Mouse (Mus musculus): ENCODE measurements around the gene Tctex1d2. TPM values are rescaled to one million over a fixed set of nuclear protein-coding genes. Genes with fewer than 3 reads are reported as not detected.
A peak's percentile ranks its signal among the peaks of the same experiment; 100 is the strongest.

Gene Tctex1d2
- polyA plus RNA-seq, 2 experiments: 3.1 to 6.4 TPM

DNA sequence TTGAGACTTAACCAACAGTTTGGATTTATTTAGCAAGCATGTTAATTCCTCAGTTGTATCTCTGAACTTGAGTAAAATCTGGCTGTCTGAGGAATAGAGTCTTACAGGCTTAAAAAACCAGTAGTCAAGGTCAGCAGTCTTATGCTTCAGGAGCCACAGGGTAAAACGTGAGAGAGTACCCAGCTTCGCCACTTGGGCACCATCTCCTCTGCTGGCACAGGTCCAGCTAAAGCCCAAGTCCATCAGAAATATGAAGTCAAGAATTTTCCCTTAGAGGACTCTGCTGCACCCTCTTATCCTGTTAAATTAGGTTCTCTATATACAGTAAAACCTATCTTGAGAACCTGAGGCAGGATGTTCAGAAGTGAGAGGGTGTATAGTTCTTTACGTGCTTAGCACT lies 32.7 kb upstream of the Tctex1d2 start:
- ATAC-seq (ENCODE audit: insufficient read depth) (no peak), DNase-seq (ENCODE audit: low read depth in 3 of 3, low spot score in 3 of 3) (no peak)
- TF ChIP-seq CTCF (IDR thresholded peaks at IDR 0.05; ENCODE audit: low read depth) (no peak), EP300 (IDR thresholded peaks at IDR 0.05; ENCODE audit: low read depth) (no peak)
- Histone ChIP-seq H3K9ac (replicated peaks) (no peak overlapping the region), H3K9me3 (ENCODE audit: control insufficient read depth, low read length) (no peaks in the 10 kb centered on the region), H3K36me3 (replicated peaks; ENCODE audit: control insufficient read depth, insufficient read depth, low read depth) (peaks cover 26% of the 10 kb centered on the region), H3K27me3 (ENCODE audit: control insufficient read depth, insufficient read depth, low read length) (no peaks in the 10 kb centered on the region), H3K27ac (no peak overlapping the region), H3K4me3 (ENCODE audit: insufficient read depth in 1 of 2, low read depth in 2 of 2, low read length in 2 of 2) (no peak overlapping the region), H3K4me2 (ENCODE audit: low read depth) (no peak overlapping the region), H3K4me1 (replicated peaks; ENCODE audit: control insufficient read depth in 2 of 2, insufficient read depth in 2 of 2, low read length in 1 of 2) (peaks cover 2 to 5% of the 10 kb centered on the region in 2 experiments; a peak in 3 of 4 replicates)
- 77% methylated on average over 3 of the region's 3 CpGs for WGBS (ENCODE audit: insufficient replicate concordance)

DNA sequence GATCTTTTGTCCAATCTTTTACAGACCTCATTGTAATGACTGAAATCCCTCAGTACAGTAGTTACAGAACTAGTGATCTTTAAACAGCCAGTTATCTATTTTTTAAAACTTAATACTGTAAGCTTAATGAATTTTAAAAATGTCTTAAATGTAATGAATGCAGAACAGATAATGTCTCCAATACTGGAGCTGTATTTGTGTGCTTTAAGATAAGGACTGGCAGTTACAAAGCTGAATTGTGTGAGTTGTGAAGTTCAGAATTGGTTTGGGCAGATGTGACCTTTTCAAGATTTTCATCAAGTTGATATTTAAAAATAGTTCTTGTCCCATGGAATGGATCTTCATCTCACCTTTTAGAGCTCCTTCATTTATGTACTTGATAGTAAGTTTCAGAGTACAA lies 30.5 kb upstream of the Tctex1d2 start:
- H3K4me1 ChIP-seq (replicated peaks; ENCODE audit: control insufficient read depth in 2 of 2, insufficient read depth in 2 of 2, low read length in 1 of 2): peaks cover 2 to 5% of the 10 kb centered on the region in 2 experiments; a peak in 3 of 4 replicates
- H3K36me3 ChIP-seq (replicated peaks; ENCODE audit: control insufficient read depth, insufficient read depth, low read depth): peaks cover 15% of the 10 kb centered on the region
- no peak overlapping the region for H3K4me2 ChIP-seq (ENCODE audit: low read depth)
- no peak for ATAC-seq (ENCODE audit: insufficient read depth)
- H3K9me3 ChIP-seq (ENCODE audit: control insufficient read depth, low read length): no peaks in the 10 kb centered on the region
- TF ChIP-seq CTCF (IDR thresholded peaks at IDR 0.05; ENCODE audit: low read depth) (no peak), EP300 (IDR thresholded peaks at IDR 0.05; ENCODE audit: low read depth) (peak; percentile 68)
- no peaks in the 10 kb centered on the region for H3K27me3 ChIP-seq (ENCODE audit: control insufficient read depth, insufficient read depth, low read length)
- no peak overlapping the region for H3K4me3 ChIP-seq (ENCODE audit: insufficient read depth in 1 of 2, low read depth in 2 of 2, low read length in 2 of 2)
- H3K27ac ChIP-seq: no peak overlapping the region
- DNase-seq (ENCODE audit: low read depth in 3 of 3, low spot score in 3 of 3): no peak
- H3K9ac ChIP-seq (replicated peaks): no peak overlapping the region

DNA sequence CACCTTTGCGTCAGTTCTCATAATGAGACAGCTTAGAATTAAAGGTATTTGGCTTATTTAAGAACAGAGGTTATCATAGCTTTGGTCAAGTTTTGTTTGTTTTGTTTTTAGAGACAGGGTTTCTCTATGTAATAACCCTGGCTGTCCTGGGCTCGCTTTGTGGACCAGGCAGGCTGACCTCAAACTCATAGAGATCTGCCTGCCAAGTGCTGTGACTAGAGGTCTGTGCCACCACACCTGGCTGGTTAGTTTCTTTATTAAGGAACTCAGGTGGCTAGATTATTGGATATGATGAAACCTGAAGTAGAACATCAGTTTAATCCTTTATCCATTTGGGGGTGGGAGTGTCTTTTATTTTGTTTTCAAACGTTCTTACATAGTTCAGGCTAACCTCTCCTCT lies 29.7 kb upstream of the Tctex1d2 start:
- no peak overlapping the region for H3K27ac ChIP-seq
- H3K36me3 ChIP-seq (replicated peaks; ENCODE audit: control insufficient read depth, insufficient read depth, low read depth): peaks cover 11% of the 10 kb centered on the region
- H3K9me3 ChIP-seq (ENCODE audit: control insufficient read depth, low read length): no peaks in the 10 kb centered on the region
- H3K4me3 ChIP-seq (ENCODE audit: insufficient read depth in 1 of 2, low read depth in 2 of 2, low read length in 2 of 2): no peak overlapping the region
- no peaks in the 10 kb centered on the region for H3K27me3 ChIP-seq (ENCODE audit: control insufficient read depth, insufficient read depth, low read length)
- no peak for TF ChIP-seq CTCF (IDR thresholded peaks at IDR 0.05; ENCODE audit: low read depth)
- TF ChIP-seq EP300 (IDR thresholded peaks at IDR 0.05; ENCODE audit: low read depth): no peak
- no peak overlapping the region for H3K9ac ChIP-seq (replicated peaks)
- H3K4me1 ChIP-seq (replicated peaks; ENCODE audit: control insufficient read depth in 2 of 2, insufficient read depth in 2 of 2, low read length in 1 of 2): peaks cover 2 to 5% of the 10 kb centered on the region in 2 experiments; a peak in 3 of 4 replicates
- no peak for ATAC-seq (ENCODE audit: insufficient read depth)
- H3K4me2 ChIP-seq (ENCODE audit: low read depth): no peak overlapping the region
- no peak for DNase-seq (ENCODE audit: low read depth in 3 of 3, low spot score in 3 of 3)
- WGBS (ENCODE audit: insufficient replicate concordance): 54% methylated on average over 3 of the region's 3 CpGs

DNA sequence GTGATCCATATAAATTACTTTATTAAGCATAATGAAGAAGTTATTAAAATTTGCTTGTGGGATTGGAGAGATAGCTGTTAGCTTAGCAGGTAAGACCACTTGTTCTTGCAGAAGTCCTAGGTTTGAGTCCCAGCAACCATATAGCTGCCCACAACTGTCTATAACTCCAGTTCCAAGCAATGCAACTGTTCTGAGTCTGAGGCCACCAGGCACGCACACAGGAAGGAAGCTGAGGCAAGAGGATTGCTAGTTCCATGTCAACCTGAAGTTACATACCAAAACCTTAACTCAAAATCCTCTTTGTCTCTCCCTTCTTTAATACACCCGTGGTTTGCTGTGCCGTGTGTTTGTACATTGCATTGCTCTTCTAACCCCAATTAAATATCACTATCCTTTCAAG lies 28.6 kb upstream of the Tctex1d2 start:
- H3K9me3 ChIP-seq (ENCODE audit: control insufficient read depth, low read length): no peaks in the 10 kb centered on the region
- WGBS (ENCODE audit: insufficient replicate concordance): 75% methylated on average over 3 of the region's 3 CpGs
- DNase-seq (ENCODE audit: low read depth in 3 of 3, low spot score in 3 of 3) (no peak), ATAC-seq (ENCODE audit: insufficient read depth) (no peak)
- H3K4me1 ChIP-seq (replicated peaks; ENCODE audit: control insufficient read depth in 2 of 2, insufficient read depth in 2 of 2, low read length in 1 of 2): peaks cover 0 to 5% of the 10 kb centered on the region in 2 experiments; a peak in 2 of 4 replicates
- no peaks in the 10 kb centered on the region for H3K27me3 ChIP-seq (ENCODE audit: control insufficient read depth, insufficient read depth, low read length)
- no peak overlapping the region for H3K4me3 ChIP-seq (ENCODE audit: insufficient read depth in 1 of 2, low read depth in 2 of 2, low read length in 2 of 2)
- no peak overlapping the region for H3K4me2 ChIP-seq (ENCODE audit: low read depth)
- H3K9ac ChIP-seq (replicated peaks): no peak overlapping the region
- H3K27ac ChIP-seq: no peak overlapping the region
- TF ChIP-seq EP300 (IDR thresholded peaks at IDR 0.05; ENCODE audit: low read depth) (no peak), CTCF (IDR thresholded peaks at IDR 0.05; ENCODE audit: low read depth) (no peak)
- peaks cover 3% of the 10 kb centered on the region for H3K36me3 ChIP-seq (replicated peaks; ENCODE audit: control insufficient read depth, insufficient read depth, low read depth)

DNA sequence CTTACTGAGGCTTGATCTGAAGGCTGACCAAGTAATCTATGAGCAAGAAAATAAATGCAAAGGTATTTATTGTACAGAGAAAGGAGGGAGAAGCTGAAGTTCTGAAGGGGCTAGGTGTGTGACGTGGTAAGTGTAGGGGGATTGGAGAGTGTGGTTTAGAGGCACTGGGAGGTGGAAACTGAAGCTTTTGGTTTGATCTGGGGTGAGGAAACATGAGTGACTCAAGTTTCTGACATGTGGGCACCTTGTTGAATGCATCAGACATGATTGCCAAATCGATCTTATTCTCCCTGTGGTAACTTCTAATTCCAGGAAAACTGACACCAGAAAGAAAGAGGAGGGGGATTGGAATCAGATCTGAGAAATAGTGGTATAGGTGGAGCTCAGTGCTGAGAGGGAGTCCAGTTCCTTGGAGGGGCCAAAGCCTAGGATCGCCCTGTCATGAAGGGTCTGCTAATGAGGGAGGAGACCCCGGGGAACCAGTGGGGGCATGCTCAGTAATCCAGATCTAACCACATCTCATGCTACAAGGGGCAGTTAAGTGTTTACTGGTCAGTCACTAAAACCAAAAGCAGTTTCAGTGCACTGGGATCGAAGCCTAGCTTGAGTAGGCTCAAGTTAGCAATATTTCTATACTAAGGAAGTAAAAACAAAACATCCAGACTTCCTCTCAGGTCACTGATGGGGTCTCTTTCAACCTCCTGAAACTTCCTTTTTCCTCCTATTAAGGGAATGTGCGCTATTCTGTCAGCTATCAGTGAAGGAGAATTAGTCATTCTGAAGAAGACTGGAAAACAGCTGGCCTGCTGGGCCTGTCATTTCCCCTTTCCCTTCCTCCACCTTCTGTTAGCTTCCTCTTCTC lies 23.6 kb upstream of the Tctex1d2 start:
- WGBS (ENCODE audit: insufficient replicate concordance): 46% methylated on average over 6 of the region's 6 CpGs
- no peak for DNase-seq (ENCODE audit: low read depth in 3 of 3, low spot score in 3 of 3)
- no peak overlapping the region for H3K27ac ChIP-seq
- no peak overlapping the region for H3K9ac ChIP-seq (replicated peaks)
- no peaks in the 10 kb centered on the region for H3K27me3 ChIP-seq (ENCODE audit: control insufficient read depth, insufficient read depth, low read length)
- TF ChIP-seq EP300 (IDR thresholded peaks at IDR 0.05; ENCODE audit: low read depth) (no peak), CTCF (IDR thresholded peaks at IDR 0.05; ENCODE audit: low read depth) (no peak)
- ATAC-seq (ENCODE audit: insufficient read depth): no peak
- H3K4me2 ChIP-seq (ENCODE audit: low read depth): no peak overlapping the region
- no peaks in the 10 kb centered on the region; the same call in 1 of the 2 replicates for H3K36me3 ChIP-seq (replicated peaks; ENCODE audit: control insufficient read depth, insufficient read depth, low read depth)
- no peaks in the 10 kb centered on the region for H3K9me3 ChIP-seq (ENCODE audit: control insufficient read depth, low read length)
- H3K4me3 ChIP-seq (ENCODE audit: insufficient read depth in 1 of 2, low read depth in 2 of 2, low read length in 2 of 2): no peak overlapping the region
- no peaks in the 10 kb centered on the region; a peak in 1 of 4 replicates for H3K4me1 ChIP-seq (replicated peaks; ENCODE audit: control insufficient read depth in 2 of 2, insufficient read depth in 2 of 2, low read length in 1 of 2)
